Mouse (Mus musculus) retina, postnatal 7 days (tissue): ENCODE measurements around the gene Chn2.

Source experiments
- DNase-seq: peaks from one replicate; pipeline ENCODE4 v3.0.0-alpha.2; 2012; ENCODE audit warnings: low read depth, low spot score

Chn2 gene

GRCm38 (mm10) chr6:54039357-54039804 is at the start of gene Chn2:
Chn2 (plus strand) TSS chr6:54039554.
- DNase-seq, result peak; percentile 46

- no peak for DNase-seq
These were observed 47.0 kb upstream of the Chn2 start for GRCm38 (mm10) chr6:53992386-53992785.

GRCm38 (mm10) chr6:53995519-53995918 is 43.8 kb upstream of the Chn2 start:
- DNase-seq, result no peak

GRCm38 (mm10) chr6:53996226-53996955 is 43.0 kb upstream of the Chn2 start:
- no peak for DNase-seq

GRCm38 (mm10) chr6:54005302-54005701 is 34.1 kb upstream of the Chn2 start:
- no peak for DNase-seq

- no peak for DNase-seq
These were observed 30.8 kb upstream of the Chn2 start for GRCm38 (mm10) chr6:54008448-54009120.

GRCm38 (mm10) chr6:54009293-54009692 is 30.1 kb upstream of the Chn2 start:
- no peak for DNase-seq

GRCm38 (mm10) chr6:54010362-54010761 is 29.0 kb upstream of the Chn2 start:
- DNase-seq, result no peak

- no peak for DNase-seq
These were observed 27.2 kb upstream of the Chn2 start for GRCm38 (mm10) chr6:54012163-54012562.

GRCm38 (mm10) chr6:54018038-54018437 is 21.3 kb upstream of the Chn2 start:
- no peak for DNase-seq

GRCm38 (mm10) chr6:54018861-54019260 is 20.5 kb upstream of the Chn2 start:
- no peak for DNase-seq

GRCm38 (mm10) chr6:54021123-54021789 is 18.1 kb upstream of the Chn2 start:
- DNase-seq, result no peak

- no peak for DNase-seq
These were observed 15.5 kb upstream of the Chn2 start for GRCm38 (mm10) chr6:54023846-54024245.

GRCm38 (mm10) chr6:54028706-54029105 is 10.6 kb upstream of the Chn2 start:
- no peak for DNase-seq

- no peak for DNase-seq
These were observed 9.0 kb upstream of the Chn2 start for GRCm38 (mm10) chr6:54030351-54030750.

- no peak for DNase-seq
These were observed 8.6 kb upstream of the Chn2 start for GRCm38 (mm10) chr6:54030776-54031175.

GRCm38 (mm10) chr6:54034471-54034870 is 4.9 kb upstream of the Chn2 start:
- DNase-seq, result peak; percentile 52

- DNase-seq, result no peak
These were observed 3.8 kb upstream of the Chn2 start for GRCm38 (mm10) chr6:54035548-54035947.

- no peak for DNase-seq
These were observed 488 bp upstream of the Chn2 start for GRCm38 (mm10) chr6:54038866-54039265.

GRCm38 (mm10) chr6:54039805-54040447 is 572 bp downstream of the Chn2 start:
- DNase-seq, result no peak

GRCm38 (mm10) chr6:54040448-54040844 is 1.1 kb downstream of the Chn2 start:
- DNase-seq, result no peak

GRCm38 (mm10) chr6:54041386-54042043 is 2.2 kb downstream of the Chn2 start:
- no peak for DNase-seq
